Mouse (Mus musculus): ENCODE results near the gene Cog1. TPM values are rescaled to one million over a fixed set of nuclear protein-coding genes. Genes with fewer than 3 reads are reported as not detected.
A peak's percentile ranks its signal among the peaks of the same experiment; 100 is the strongest.

Cog1 gene
- polyA plus RNA-seq, 1 experiment from 2014 or later, result 26.4 TPM

- Histone ChIP-seq H3K4me1 (replicated peaks) (0 out of 2 replicates have a peak, but pooled peaks cover 7% of the 10 kb centered on the region), H3K27me3 (replicated peaks) (no peaks in the 10 kb centered on the region), H3K9me3 (no peaks in the 10 kb centered on the region), H3K4me3 (replicated peaks) (no peak overlapping the region), H3K27ac (peak overlapping the region; percentile 42; the same call in 1 of the 2 replicates), H3K36me3 (peaks cover 43% of the 10 kb centered on the region), H3K9ac (no peak overlapping the region), H3K4me2 (replicated peaks) (no peak overlapping the region)
- ATAC-seq, result peak; percentile 87
- WGBS, result 71% methylated on average over 5 of the region's 5 CpGs
Observed at GRCm38 (mm10) chr11:113691318-113691717, 42.3 kb downstream of the Cog1 start.

DNA sequence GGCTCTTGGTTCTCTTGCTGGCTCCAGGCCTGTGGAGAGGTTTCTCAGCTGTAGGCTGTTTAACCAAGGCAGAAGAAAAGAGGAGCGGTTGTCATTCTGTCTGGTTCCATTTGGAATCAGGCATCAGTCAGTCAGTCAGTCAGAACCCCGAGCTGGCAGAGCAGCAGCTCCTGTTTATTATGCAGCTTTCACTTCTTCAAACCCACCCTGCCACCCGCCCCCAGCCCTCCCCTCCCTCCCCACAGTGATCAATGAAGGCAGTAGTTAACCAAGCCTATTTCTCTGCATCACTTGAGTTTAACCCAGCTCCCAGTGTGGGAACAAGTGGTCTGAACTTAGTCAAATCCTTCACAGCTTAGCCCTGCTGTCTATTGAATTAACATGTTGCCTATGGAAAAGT, 42.9 kb downstream of the Cog1 start:
- Histone ChIP-seq H3K4me2 (replicated peaks) (no peak overlapping the region), H3K4me3 (replicated peaks) (no peak overlapping the region), H3K9me3 (no peaks in the 10 kb centered on the region), H3K27me3 (replicated peaks) (no peaks in the 10 kb centered on the region), H3K27ac (peak overlapping the region; percentile 42; the same call in 1 of the 2 replicates), H3K4me1 (replicated peaks) (0 out of 2 replicates have a peak, but pooled peaks cover 3% of the 10 kb centered on the region), H3K9ac (no peak overlapping the region), H3K36me3 (peaks cover 43% of the 10 kb centered on the region)
- 56% methylated on average over 3 of the region's 3 CpGs for WGBS
- ATAC-seq, result no peak

DNA sequence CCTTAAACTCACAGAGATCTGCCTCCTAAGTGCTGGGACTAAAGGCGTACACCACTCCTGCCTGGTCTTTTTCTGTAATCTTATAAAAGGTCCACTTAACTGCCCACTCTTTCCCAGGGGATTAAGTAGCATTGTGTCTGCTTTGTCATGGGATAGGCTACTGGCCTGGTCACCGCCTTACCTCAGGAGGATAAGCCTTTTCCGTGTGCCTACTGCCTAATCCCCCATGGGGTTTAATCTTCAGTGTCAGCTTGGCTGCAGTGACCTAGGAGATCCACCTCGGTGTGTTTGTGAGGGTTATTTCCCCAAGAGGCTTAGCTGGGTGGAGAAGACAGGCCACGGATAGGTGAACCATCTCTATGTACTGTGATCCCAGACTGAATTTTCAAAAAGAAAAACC, 48.6 kb downstream of the Cog1 start:
- H3K27ac ChIP-seq, result no peak overlapping the region
- no peak overlapping the region for H3K4me2 ChIP-seq (replicated peaks)
- no peaks in the 10 kb centered on the region for H3K27me3 ChIP-seq (replicated peaks)
- 0 out of 2 replicates have a peak, but pooled peaks cover 3% of the 10 kb centered on the region for H3K4me1 ChIP-seq (replicated peaks)
- peaks cover 23% of the 10 kb centered on the region for H3K36me3 ChIP-seq
- H3K9me3 ChIP-seq, result no peaks in the 10 kb centered on the region
- no peak for ATAC-seq
- H3K9ac ChIP-seq, result no peak overlapping the region
- 81% methylated on average over 5 of the region's 5 CpGs for WGBS
- no peak overlapping the region for H3K4me3 ChIP-seq (replicated peaks)

- ATAC-seq, result peak; percentile 46; the same call in 1 of the 2 replicates
- WGBS, result 70% methylated on average over 12 of the region's 12 CpGs
Observed at GRCm38 (mm10) chr11:113698013-113698545, 49.1 kb downstream of the Cog1 start.

GRCm38 (mm10) chr11:113699643-113700042, 50.7 kb downstream of the Cog1 start:
- H3K9ac ChIP-seq, result no peak overlapping the region
- peaks cover 11% of the 10 kb centered on the region for H3K36me3 ChIP-seq
- no peak overlapping the region for H3K4me3 ChIP-seq (replicated peaks)
- no peak overlapping the region for H3K4me2 ChIP-seq (replicated peaks)
- no peak overlapping the region for H3K27ac ChIP-seq
- H3K9me3 ChIP-seq, result no peaks in the 10 kb centered on the region
- no peaks in the 10 kb centered on the region for H3K27me3 ChIP-seq (replicated peaks)
- ATAC-seq, result no peak
- peaks cover 3% of the 10 kb centered on the region; the same call in 1 of the 2 replicates for H3K4me1 ChIP-seq (replicated peaks)
- 72% methylated on average over 7 of the region's 7 CpGs for WGBS

More at GRCm38 (mm10) chr11:113698013-113698545, 49.1 kb downstream of the Cog1 start:
- no peaks in the 10 kb centered on the region for H3K9me3 ChIP-seq
- H3K27ac ChIP-seq, result no peak overlapping the region
- H3K4me3 ChIP-seq (replicated peaks), result no peak overlapping the region
- no peak overlapping the region for H3K9ac ChIP-seq
- H3K27me3 ChIP-seq (replicated peaks), result no peaks in the 10 kb centered on the region
- H3K36me3 ChIP-seq, result peaks cover 18% of the 10 kb centered on the region
- H3K4me1 ChIP-seq (replicated peaks), result 0 out of 2 replicates have a peak, but pooled peaks cover 3% of the 10 kb centered on the region
- H3K4me2 ChIP-seq (replicated peaks), result no peak overlapping the region

DNA sequence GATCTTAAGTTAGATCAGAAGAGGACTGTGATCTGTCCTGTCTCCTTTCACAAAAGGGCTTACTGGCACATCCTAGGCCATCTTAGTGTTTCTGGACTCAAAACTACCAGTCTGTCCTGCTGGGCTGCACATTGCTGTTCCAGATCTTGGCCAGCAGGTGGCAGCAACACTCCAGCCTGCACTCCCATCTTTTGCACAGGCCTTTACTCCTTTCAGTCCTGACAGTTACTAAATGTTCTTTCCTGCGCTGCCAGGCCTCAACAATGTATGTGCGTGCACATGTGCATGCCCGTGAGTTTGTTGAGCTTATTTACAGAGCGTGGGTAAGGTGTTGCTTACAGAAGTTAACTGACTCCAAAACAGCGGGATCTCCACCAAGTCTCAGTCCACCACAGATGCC, 54.8 kb downstream of the Cog1 start:
- peaks cover 6% of the 10 kb centered on the region for H3K4me1 ChIP-seq (replicated peaks)
- H3K9me3 ChIP-seq, result no peaks in the 10 kb centered on the region
- no peaks in the 10 kb centered on the region for H3K36me3 ChIP-seq
- no peak overlapping the region for H3K4me3 ChIP-seq (replicated peaks)
- peak; percentile 61 for ATAC-seq
- 28% methylated on average over 5 of the region's 5 CpGs for WGBS
- no peaks in the 10 kb centered on the region for H3K27me3 ChIP-seq (replicated peaks)
- no peak overlapping the region for H3K27ac ChIP-seq
- no peak overlapping the region for H3K4me2 ChIP-seq (replicated peaks)
- no peak overlapping the region for H3K9ac ChIP-seq

- H3K4me3 ChIP-seq (replicated peaks), result no peak overlapping the region
- peaks cover 21% of the 10 kb centered on the region for H3K4me1 ChIP-seq (replicated peaks)
- no peaks in the 10 kb centered on the region for H3K36me3 ChIP-seq
- no peak for ATAC-seq
- H3K9me3 ChIP-seq, result no peaks in the 10 kb centered on the region
- 76% methylated on average over 15 of the region's 15 CpGs for WGBS
- no peaks in the 10 kb centered on the region for H3K27me3 ChIP-seq (replicated peaks)
- no peak overlapping the region for H3K4me2 ChIP-seq (replicated peaks)
- no peak overlapping the region for H3K9ac ChIP-seq
- no peak overlapping the region for H3K27ac ChIP-seq
Observed at GRCm38 (mm10) chr11:113705966-113706652, 57.1 kb downstream of the Cog1 start.

- 54% methylated on average over 19 of the region's 19 CpGs for WGBS
- Histone ChIP-seq H3K4me3 (replicated peaks) (no peak overlapping the region), H3K27me3 (replicated peaks) (no peaks in the 10 kb centered on the region), H3K9ac (no peak overlapping the region), H3K4me1 (replicated peaks) (peaks cover 21% of the 10 kb centered on the region), H3K27ac (no peak overlapping the region), H3K36me3 (no peaks in the 10 kb centered on the region), H3K9me3 (no peaks in the 10 kb centered on the region), H3K4me2 (replicated peaks) (no peak overlapping the region)
- ATAC-seq, result 0 out of 2 replicates have a peak, but pooled peaks have one; percentile 19
Observed at GRCm38 (mm10) chr11:113708629-113709213, 59.8 kb downstream of the Cog1 start.

- Histone ChIP-seq H3K27ac (no peak overlapping the region), H3K4me3 (replicated peaks) (no peak overlapping the region), H3K9me3 (no peaks in the 10 kb centered on the region), H3K27me3 (replicated peaks) (no peaks in the 10 kb centered on the region), H3K4me1 (replicated peaks) (peaks cover 21% of the 10 kb centered on the region), H3K36me3 (no peaks in the 10 kb centered on the region), H3K9ac (no peak overlapping the region), H3K4me2 (replicated peaks) (no peak overlapping the region)
- no peak for ATAC-seq
- 43% methylated on average over 15 of the region's 15 CpGs for WGBS
Observed at GRCm38 (mm10) chr11:113709272-113709671, 60.3 kb downstream of the Cog1 start.

- no peaks in the 10 kb centered on the region for H3K27me3 ChIP-seq (replicated peaks)
- 0 out of 2 replicates have a peak, but pooled peaks have one; percentile 42 for ATAC-seq
- WGBS, result 20% methylated on average over 11 of the region's 11 CpGs
- no peaks in the 10 kb centered on the region for H3K9me3 ChIP-seq
- H3K4me2 ChIP-seq (replicated peaks), result peak within 1 kb of the TSS; percentile 33; the same call in 1 of the 2 replicates
- no peaks in the 10 kb centered on the region for H3K36me3 ChIP-seq
- peak within 1 kb of the TSS; percentile 44 for H3K9ac ChIP-seq
- H3K4me3 ChIP-seq (replicated peaks), result no peak within 1 kb of the TSS
- H3K4me1 ChIP-seq (replicated peaks), result peaks cover 21% of the 10 kb centered on the region
- H3K27ac ChIP-seq, result peak within 1 kb of the TSS; percentile 75
Observed at GRCm38 (mm10) chr11:113709731-113710256, 60.8 kb downstream of the Cog1 start, which contains the start of gene Cpsf4l. Cpsf4l (minus strand) TSS chr11:113710017.

- H3K27me3 ChIP-seq (replicated peaks), result no peaks in the 10 kb centered on the region
- peak overlapping the region; percentile 75 for H3K27ac ChIP-seq
- ATAC-seq, result peak; percentile 36; the same call in 1 of the 2 replicates
- 10% methylated on average over 10 of the region's 10 CpGs for WGBS
- H3K4me1 ChIP-seq (replicated peaks), result peaks cover 21% of the 10 kb centered on the region
- H3K9me3 ChIP-seq, result no peaks in the 10 kb centered on the region
- no peaks in the 10 kb centered on the region for H3K36me3 ChIP-seq
- H3K4me3 ChIP-seq (replicated peaks), result no peak overlapping the region
- peak overlapping the region; percentile 33; the same call in 1 of the 2 replicates for H3K4me2 ChIP-seq (replicated peaks)
- H3K9ac ChIP-seq, result peak overlapping the region; percentile 44
Observed at GRCm38 (mm10) chr11:113710257-113710777, 61.3 kb downstream of the Cog1 start.

DNA sequence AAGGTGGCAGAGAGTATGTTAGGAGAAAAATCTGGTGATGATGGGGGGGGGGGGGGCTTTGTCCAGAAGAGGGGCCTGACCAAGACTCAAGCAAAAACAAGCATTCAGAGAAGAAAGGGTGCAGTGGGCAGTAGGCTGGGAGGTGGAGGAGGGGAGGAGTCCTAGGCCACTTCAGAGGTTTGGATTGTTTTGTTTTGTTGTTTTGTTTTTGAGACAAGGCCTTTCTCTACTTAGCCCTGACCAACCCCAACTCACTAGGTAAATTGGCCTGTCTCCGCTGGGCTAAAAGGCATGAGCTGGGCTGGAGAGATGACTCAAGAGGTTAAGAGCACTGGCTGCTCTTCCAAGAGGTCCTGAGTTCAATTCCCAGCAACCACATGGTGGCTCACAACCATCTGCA, 62.1 kb downstream of the Cog1 start:
- 0 out of 2 replicates have a peak overlapping the region, but pooled peaks have one; percentile 75 for H3K27ac ChIP-seq
- no peaks in the 10 kb centered on the region for H3K9me3 ChIP-seq
- no peak for ATAC-seq
- WGBS, result 81% methylated on average over 1 of the region's 1 CpGs
- no peak overlapping the region for H3K4me3 ChIP-seq (replicated peaks)
- H3K4me1 ChIP-seq (replicated peaks), result peaks cover 21% of the 10 kb centered on the region
- no peaks in the 10 kb centered on the region for H3K27me3 ChIP-seq (replicated peaks)
- H3K4me2 ChIP-seq (replicated peaks), result no peak overlapping the region
- H3K9ac ChIP-seq, result no peak overlapping the region
- no peaks in the 10 kb centered on the region for H3K36me3 ChIP-seq
